Mouse (Mus musculus) lung, adult 18-20 months (tissue): ENCODE results near the gene Pithd1.
"Not testable (repeated sequence)": the region's sequence is repeated elsewhere in the genome, so short reads cannot be mapped to it uniquely, and the experiment has no call there.

Experiments used
- DNase-seq, 2 experiments: peaks; one replicate each; pipeline ENCODE4 v3.0.0; 2022; ENCODE audit warnings: mixed read lengths in 2 of 2

Pithd1 gene

GRCm38 (mm10) chr4:135986301-135986942, 642 bp downstream of the Pithd1 start:
- DNase-seq, result no peak

- no peak for DNase-seq
Observed at GRCm38 (mm10) chr4:135985769-135986168, 1.3 kb downstream of the Pithd1 start.

- DNase-seq, result no peak
Observed at GRCm38 (mm10) chr4:135985193-135985592, 1.9 kb downstream of the Pithd1 start.

GRCm38 (mm10) chr4:135984556-135984955, 2.5 kb downstream of the Pithd1 start:
- no peak for DNase-seq

GRCm38 (mm10) chr4:135981524-135982063, 5.5 kb downstream of the Pithd1 start:
- no peak for DNase-seq

GRCm38 (mm10) chr4:135980223-135980622, 6.8 kb downstream of the Pithd1 start:
- DNase-seq, result not testable (repeated sequence)

- no peak for DNase-seq
Observed at GRCm38 (mm10) chr4:135976146-135976545, 10.9 kb downstream of the Pithd1 start.

- DNase-seq, result no peak
Observed at GRCm38 (mm10) chr4:135972911-135973811, 13.9 kb downstream of the Pithd1 start.

- DNase-seq, result peak; percentile 91 to 93
Observed at GRCm38 (mm10) chr4:135972556-135972906, 14.5 kb downstream of the Pithd1 start, which contains the start of gene Lypla2. Lypla2 (minus strand) TSS chr4:135972626.

- DNase-seq, result no peak
Observed at GRCm38 (mm10) chr4:135971805-135972555, 15.1 kb downstream of the Pithd1 start.

GRCm38 (mm10) chr4:135970585-135970984, 16.5 kb downstream of the Pithd1 start:
- DNase-seq, result no peak

- DNase-seq, result no peak
Observed at GRCm38 (mm10) chr4:135969070-135969750, 17.9 kb downstream of the Pithd1 start.

- no peak for DNase-seq
Observed at GRCm38 (mm10) chr4:135968271-135968869, 18.7 kb downstream of the Pithd1 start.

- DNase-seq, result no peak
Observed at GRCm38 (mm10) chr4:135967086-135967760, 19.8 kb downstream of the Pithd1 start.

GRCm38 (mm10) chr4:135966283-135966682, 20.8 kb downstream of the Pithd1 start:
- DNase-seq, result no peak

- DNase-seq, result no peak
Observed at GRCm38 (mm10) chr4:135965113-135965512, 22.0 kb downstream of the Pithd1 start.

GRCm38 (mm10) chr4:135964426-135964825, 22.6 kb downstream of the Pithd1 start:
- peak; percentile 90 to 92 for DNase-seq

- DNase-seq, result peak; percentile 95 to 97
Observed at GRCm38 (mm10) chr4:135963457-135964193, 23.4 kb downstream of the Pithd1 start, which contains the start of gene Gale. Gale (plus strand) TSS chr4:135963727.

GRCm38 (mm10) chr4:135962946-135963345, 24.1 kb downstream of the Pithd1 start:
- DNase-seq, result no peak

GRCm38 (mm10) chr4:135962198-135962597, 24.9 kb downstream of the Pithd1 start:
- DNase-seq, result no peak
